Mouse (Mus musculus) heart, embryonic 13.5 days (tissue): ENCODE data around the gene Fam205a3. TPM values are rescaled to one million over a fixed set of nuclear protein-coding genes. Genes with fewer than 3 reads are reported as not detected.
"Not testable (repeated sequence)": the region's sequence is repeated elsewhere in the genome, so short reads cannot be mapped to it uniquely, and the experiment has no call there.

Source experiments
- ATAC-seq: fragments of 200-750 bp; cut with Nextera tagmentation; 2 replicates; pipeline ENCODE4 v1.8.0; 2017; ENCODE audit warnings: moderate TSS enrichment; ENCODE audit not compliant: insufficient number of reproducible peaks, low FRiP score, low TSS enrichment; ENCODE audit errors: extremely low read depth
- H3K27ac ChIP-seq: fragments of 300-500 bp; sonication (generic); replicated peaks from 2 replicates; pipeline ENCODE4 v1.5.1; 2015; ENCODE audit warnings: moderate library complexity, mild to moderate bottlenecking, inconsistent platforms
- H3K27me3 ChIP-seq: fragments of 300-500 bp; sonication (generic); replicated peaks from 2 replicates; pipeline ENCODE4 v1.6.1; 2015; ENCODE audit warnings: mild to moderate bottlenecking, inconsistent platforms
- H3K36me3 ChIP-seq: fragments of 300-500 bp; sonication (generic); 2 replicates; pipeline ENCODE4 v1.6.1; 2015; ENCODE audit warnings: mild to moderate bottlenecking, inconsistent platforms
- H3K4me1 ChIP-seq: fragments of 300-500 bp; sonication (generic); 2 replicates; pipeline ENCODE4 v1.6.1; 2015; ENCODE audit warnings: inconsistent platforms
- H3K4me2 ChIP-seq: fragments of 300-500 bp; sonication (generic); 2 replicates; pipeline ENCODE4 v1.6.1; 2015; ENCODE audit warnings: inconsistent platforms, mild to moderate bottlenecking, moderate library complexity
- H3K4me3 ChIP-seq: fragments of 300-500 bp; sonication (generic); 2 replicates; pipeline ENCODE4 v1.5.1; 2015; ENCODE audit warnings: moderate library complexity, mild to moderate bottlenecking, inconsistent platforms
- H3K9ac ChIP-seq: fragments of 300-500 bp; sonication (generic); 2 replicates; pipeline ENCODE4 v1.6.1; 2015; ENCODE audit warnings: inconsistent platforms, mild to moderate bottlenecking, moderate library complexity
- H3K9me3 ChIP-seq: fragments of 300-500 bp; sonication (generic); 2 replicates; pipeline ENCODE4 v1.6.1; 2016; ENCODE audit warnings: inconsistent platforms
- WGBS: fragments of 180-500 bp; shearing (Covaris S2); methylation state at CpG from one replicate; pipeline ENCODE4 v1.1.7; 2015; ENCODE audit warnings: mixed read lengths; 5-methylcytosine and 5-hydroxymethylcytosine counted together
- polyA plus RNA-seq: library from polyadenylated mRNA; unstranded; fragments of >200 nt; fragmentation: Nextera tagmentation; extraction: Ambion mirVana; gene quantifications from 2 replicates; pipeline ENCODE4 v1.2.1, GENCODE M21; 2015

Fam205a3 gene
- polyA plus RNA-seq: not detected in 2 replicates

GRCm38 (mm10) chr4:42318034-42318433, at the start of gene Fam205a3:
Fam205a3 (plus strand) TSS chr4:42318334.
- not testable (repeated sequence) for H3K9me3 ChIP-seq, H3K36me3 ChIP-seq, H3K4me3 ChIP-seq, H3K9ac ChIP-seq, H3K27me3 ChIP-seq, H3K4me2 ChIP-seq, H3K27ac ChIP-seq, ATAC-seq, H3K4me1 ChIP-seq
- no CpG with 5 or more reads among the region's 1 CpGs for WGBS

- WGBS: no CpG with 5 or more reads among the region's 18 CpGs
- not testable (repeated sequence) for H3K9ac ChIP-seq, H3K36me3 ChIP-seq, H3K9me3 ChIP-seq, H3K27me3 ChIP-seq, H3K4me3 ChIP-seq, ATAC-seq, H3K27ac ChIP-seq, H3K4me1 ChIP-seq, H3K4me2 ChIP-seq
Measured at GRCm38 (mm10) chr4:42293967-42294366, 24.2 kb upstream of the Fam205a3 start, which contains the start of gene Gm21953. Gm21953 (plus strand) TSS chr4:42294267.

Other genes starting within 250 kb of the Fam205a3 start
- gene Gm3893, start 227.1 kb upstream of the Fam205a3 start, polyA plus RNA-seq: not detected in 2 replicates
- gene Gm13304, start 203.5 kb upstream of the Fam205a3 start, polyA plus RNA-seq: 2.6 TPM in 1 of 2 replicates, not detected in the other
- not detected in 2 replicates for gene Gm13306, start 164.9 kb upstream of the Fam205a3 start, polyA plus RNA-seq
- 0.29 and 0.94 TPM in 2 replicates for gene Gm13305, start 149.7 kb upstream of the Fam205a3 start, polyA plus RNA-seq
- gene Gm10600, start 77.7 kb upstream of the Fam205a3 start, polyA plus RNA-seq: not detected in 2 replicates
- gene Ccl21b, start 62.6 kb upstream of the Fam205a3 start, polyA plus RNA-seq: not detected in 2 replicates
- gene Gm21953, start 24.1 kb upstream of the Fam205a3 start, polyA plus RNA-seq: not detected in 2 replicates
- not detected in 2 replicates for gene Gm21586, start 121.0 kb downstream of the Fam205a3 start, polyA plus RNA-seq
- 0.07 TPM in 1 of 2 replicates, not detected in the other for gene Gm2163, start 148.4 kb downstream of the Fam205a3 start, polyA plus RNA-seq
- not detected in 2 replicates for gene Fam205a2, start 209.8 kb downstream of the Fam205a3 start, polyA plus RNA-seq